Mouse (Mus musculus) liver, adult 2 months (tissue): ENCODE measurements around the gene Jph2. TPM values are rescaled to one million over a fixed set of nuclear protein-coding genes. Genes with fewer than 3 reads are reported as not detected.

ENCODE experiments used
- DNase-seq: peaks from one replicate; pipeline ENCODE4 v3.0.0-alpha.2; 2011; ENCODE audit warnings: low read depth, low spot score; ENCODE audit errors: extremely low read depth
- H3K27ac ChIP-seq: fragments of 200-500 bp; replicated peaks from 2 replicates; pipeline ENCODE4 v1.5.1; 2012; ENCODE audit warnings: low read depth, mild to moderate bottlenecking, control low read depth, inconsistent platforms, low read length; ENCODE audit not compliant: insufficient read depth
- H3K27me3 ChIP-seq: fragments of 200-500 bp; 2 replicates; pipeline ENCODE4 v1.6.1; 2012; ENCODE audit warnings: mild to moderate bottlenecking, moderate library complexity, low read length, inconsistent platforms; ENCODE audit not compliant: control insufficient read depth, insufficient read depth
- H3K36me3 ChIP-seq: fragments of 200-500 bp; 2 replicates; pipeline ENCODE4 v1.6.1; 2012; ENCODE audit warnings: low read length, inconsistent platforms; ENCODE audit not compliant: control insufficient read depth, insufficient read depth
- H3K4me1 ChIP-seq: fragments of 200-500 bp; 2 replicates; pipeline ENCODE4 v1.6.1; 2011; ENCODE audit warnings: low read length; ENCODE audit not compliant: control insufficient read depth, insufficient read depth
- H3K4me3 ChIP-seq: fragments of 200-500 bp; 2 replicates; pipeline ENCODE4 v1.5.1; 2011; ENCODE audit warnings: low read depth, mild to moderate bottlenecking, control low read depth, low read length, moderate library complexity; ENCODE audit not compliant: insufficient read depth
- H3K79me2 ChIP-seq: fragments of 200-500 bp; 2 replicates; pipeline ENCODE4 v1.6.1; 2012; ENCODE audit warnings: inconsistent platforms, mild to moderate bottlenecking, low read length, moderate library complexity; ENCODE audit not compliant: control insufficient read depth, insufficient read depth
- H3K9ac ChIP-seq: fragments of 200-500 bp; 2 replicates; pipeline ENCODE4 v1.6.1; 2012; ENCODE audit warnings: low read depth, mild to moderate bottlenecking, control low read depth, inconsistent platforms, low read length
- CTCF ChIP-seq: fragments of 200-500 bp; IDR thresholded peaks from 2 replicates; pipeline ENCODE4 v1.5.1; 2011; ENCODE audit warnings: low read depth, low read length, control low read depth
- POLR2A ChIP-seq: fragments of 200-500 bp; IDR thresholded peaks from 2 replicates; pipeline ENCODE4 v1.6.1; 2011; ENCODE audit warnings: low read length, control low read depth; ENCODE audit not compliant: insufficient read depth; ENCODE audit errors: extremely low read depth
- WGBS: fragments of 180-500 bp; shearing (Covaris S2); methylation state at CpG from one replicate; pipeline ENCODE4 v1.1.7; 2018; 5-methylcytosine and 5-hydroxymethylcytosine counted together
- polyA plus RNA-seq: library from polyadenylated mRNA; depleted of rRNA; stranded (reverse); fragments of >200 nt; gene quantifications from 2 replicates; pipeline ENCODE4 v1.2.3, GENCODE M21; 2012
- total RNA-seq: library from RNA; depleted of rRNA; stranded (reverse); fragments of >200 nt; gene quantifications from 2 replicates; pipeline ENCODE4 v1.2.3, GENCODE M21; 2014

Gene Jph2
- total and polyA plus RNA-seq, 2 experiments = 0.09 to 0.10 TPM

GRCm38 (mm10) chr2:163404037-163404815 is 6.4 kb upstream of the Jph2 start:
- TF ChIP-seq POLR2A (no peak), CTCF (no peak)
- peaks cover 20% of the 10 kb centered on the region for H3K36me3 ChIP-seq
- 11% methylated on average over 8 of the region's 8 CpGs for WGBS
- no peak overlapping the region for H3K4me3 ChIP-seq
- peak overlapping the region; percentile 50 for H3K27ac ChIP-seq
- H3K27me3 ChIP-seq = no peaks in the 10 kb centered on the region
- H3K9ac ChIP-seq = no peak overlapping the region
- H3K4me1 ChIP-seq = peaks cover 14% of the 10 kb centered on the region; the same call in 1 of the 2 replicates
- DNase-seq = peak; percentile 93
- H3K79me2 ChIP-seq = no peaks in the 10 kb centered on the region; the same call in 1 of the 2 replicates

DNA sequence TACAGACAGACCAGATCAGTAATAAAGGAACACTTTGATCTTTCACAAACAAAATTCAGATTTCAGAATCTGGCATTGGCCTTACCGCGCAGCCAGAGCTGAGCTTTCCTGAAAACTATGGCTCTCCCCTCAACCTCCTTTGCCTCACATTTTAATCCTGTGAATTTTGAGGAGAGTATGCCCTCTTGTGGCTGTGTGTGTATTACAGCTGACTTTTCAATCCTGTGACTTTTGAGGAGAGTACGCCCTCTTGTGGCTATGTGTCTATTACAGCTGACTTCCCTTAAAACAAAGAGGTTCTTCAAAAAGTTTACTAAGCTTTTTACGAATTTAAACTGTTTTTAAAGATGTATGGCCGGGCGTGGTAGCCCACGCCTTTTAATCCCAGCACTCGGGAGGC is 3.4 kb upstream of the Jph2 start:
- Histone ChIP-seq H3K27me3 (0 out of 2 replicates have a peak, but pooled peaks cover 4% of the 10 kb centered on the region), H3K9ac (no peak overlapping the region), H3K79me2 (no peaks in the 10 kb centered on the region; the same call in 1 of the 2 replicates), H3K4me1 (peaks cover 14% of the 10 kb centered on the region; the same call in 1 of the 2 replicates), H3K4me3 (no peak overlapping the region), H3K27ac (no peak overlapping the region), H3K36me3 (peaks cover 3% of the 10 kb centered on the region)
- DNase-seq = peak; percentile 70
- peak; percentile 53 for TF ChIP-seq CTCF
- no peak for TF ChIP-seq POLR2A
- WGBS = 3% methylated on average over 8 of the region's 8 CpGs

DNA sequence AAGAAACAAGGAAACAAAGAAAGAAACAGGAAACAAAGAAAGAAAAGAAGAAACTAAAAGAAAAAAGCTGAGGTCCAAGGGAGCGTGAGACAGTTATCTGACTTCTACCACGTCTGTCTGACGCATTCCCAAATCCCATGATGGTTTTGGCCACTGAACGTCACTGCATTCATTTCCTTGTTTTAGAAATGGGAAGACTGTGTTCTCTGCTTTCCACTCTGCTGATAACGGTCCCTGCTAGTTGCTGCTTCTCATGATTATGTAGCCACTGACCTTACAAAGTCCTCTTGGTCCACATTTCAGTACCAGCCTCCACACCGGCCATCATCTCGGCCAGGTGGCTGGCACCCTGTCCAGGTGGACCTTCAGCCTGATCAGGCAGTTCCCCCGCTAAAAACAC is 1.4 kb upstream of the Jph2 start:
- WGBS = 53% methylated on average over 8 of the region's 8 CpGs
- TF ChIP-seq CTCF = no peak
- no peak for TF ChIP-seq POLR2A
- no peak overlapping the region for H3K4me3 ChIP-seq
- peaks cover 9% of the 10 kb centered on the region; the same call in 1 of the 2 replicates for H3K4me1 ChIP-seq
- H3K9ac ChIP-seq = no peak overlapping the region
- H3K36me3 ChIP-seq = no peaks in the 10 kb centered on the region
- H3K27me3 ChIP-seq = 0 out of 2 replicates have a peak, but pooled peaks cover 4% of the 10 kb centered on the region
- DNase-seq = no peak
- H3K79me2 ChIP-seq = no peaks in the 10 kb centered on the region; the same call in 1 of the 2 replicates
- no peak overlapping the region for H3K27ac ChIP-seq

- Histone ChIP-seq H3K27ac (no peak overlapping the region), H3K9ac (no peak overlapping the region), H3K4me3 (no peak overlapping the region), H3K27me3 (0 out of 2 replicates have a peak, but pooled peaks cover 4% of the 10 kb centered on the region), H3K36me3 (no peaks in the 10 kb centered on the region), H3K4me1 (peaks cover 5% of the 10 kb centered on the region; the same call in 1 of the 2 replicates), H3K79me2 (no peaks in the 10 kb centered on the region; the same call in 1 of the 2 replicates)
- TF ChIP-seq CTCF = no peak
- TF ChIP-seq POLR2A = no peak
- no peak for DNase-seq
- WGBS = 76% methylated on average over 4 of the region's 4 CpGs
Observed at GRCm38 (mm10) chr2:163398770-163399169, 977 bp upstream of the Jph2 start.

DNA sequence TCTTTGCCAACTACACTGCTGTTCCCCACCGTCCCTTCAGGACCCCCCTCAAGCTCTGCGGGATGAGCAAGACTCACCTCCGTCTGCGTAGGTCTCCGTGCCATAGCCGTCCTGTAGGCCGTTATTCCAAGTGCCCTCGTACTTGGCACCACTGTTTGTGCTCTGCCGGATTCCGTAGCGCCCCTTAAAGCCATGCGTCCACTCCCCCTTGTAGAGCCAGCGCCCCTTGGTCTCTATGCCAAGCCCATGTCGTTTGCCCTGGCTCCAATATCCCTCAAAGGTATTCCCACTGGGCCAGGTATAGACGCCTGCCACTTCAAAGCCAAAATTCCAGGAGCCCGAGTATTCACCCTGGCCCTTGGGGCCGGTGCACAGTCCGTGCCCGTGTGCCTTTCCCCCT is 722 bp downstream of the Jph2 start:
- Histone ChIP-seq H3K27me3 (0 out of 2 replicates have a peak, but pooled peaks cover 4% of the 10 kb centered on the region), H3K9ac (no peak overlapping the region), H3K36me3 (no peaks in the 10 kb centered on the region), H3K79me2 (no peaks in the 10 kb centered on the region), H3K27ac (no peak overlapping the region), H3K4me1 (no peaks in the 10 kb centered on the region), H3K4me3 (no peak overlapping the region)
- no peak for DNase-seq
- TF ChIP-seq CTCF (no peak), POLR2A (no peak)
- WGBS = 89% methylated on average over 19 of the region's 19 CpGs

- 0 out of 2 replicates have a peak, but pooled peaks cover 4% of the 10 kb centered on the region for H3K27me3 ChIP-seq
- TF ChIP-seq CTCF = no peak
- TF ChIP-seq POLR2A = no peak
- no peak for DNase-seq
- no peak overlapping the region for H3K27ac ChIP-seq
- no peaks in the 10 kb centered on the region for H3K79me2 ChIP-seq
- WGBS = 75% methylated on average over 6 of the region's 6 CpGs
- no peaks in the 10 kb centered on the region for H3K4me1 ChIP-seq
- no peak overlapping the region for H3K4me3 ChIP-seq
- no peaks in the 10 kb centered on the region for H3K36me3 ChIP-seq
- H3K9ac ChIP-seq = no peak overlapping the region
Observed at GRCm38 (mm10) chr2:163394977-163395376, 2.8 kb downstream of the Jph2 start.
